Mouse (Mus musculus) limb, embryonic 14.5 days (tissue): ENCODE measurements around the gene Parp9. TPM values are rescaled to one million over a fixed set of nuclear protein-coding genes. Genes with fewer than 3 reads are reported as not detected.

Experiments
- ATAC-seq: fragments of 200-750 bp; cut with Nextera tagmentation; 2 replicates; pipeline ENCODE4 v1.8.0; 2017; ENCODE audit warnings: low read depth, moderate number of reproducible peaks, moderate TSS enrichment; ENCODE audit not compliant: low FRiP score
- DNase-seq: peaks from one replicate; pipeline ENCODE4 v3.0.0-alpha.2; 2015; ENCODE audit warnings: low spot score
- H3K27ac ChIP-seq: fragments of 300-500 bp; sonication (generic); replicated peaks from 2 replicates; pipeline ENCODE4 v1.5.1; 2014; ENCODE audit warnings: low read depth, mild to moderate bottlenecking, low read length, moderate library complexity, mixed read lengths
- H3K27me3 ChIP-seq: fragments of 300-500 bp; sonication (generic); 2 replicates; pipeline ENCODE4 v1.6.1; 2014; ENCODE audit warnings: low read length, mixed read lengths; ENCODE audit not compliant: control insufficient read depth, insufficient read depth
- H3K36me3 ChIP-seq: fragments of 300-500 bp; sonication (generic); 2 replicates; pipeline ENCODE4 v1.6.1; 2014; ENCODE audit warnings: mild to moderate bottlenecking, low read length, moderate library complexity, mixed read lengths; ENCODE audit not compliant: control insufficient read depth, insufficient read depth
- H3K4me1 ChIP-seq: fragments of 300-500 bp; sonication (generic); 2 replicates; pipeline ENCODE4 v1.6.1; 2014; ENCODE audit warnings: antibody characterized with exemption, low read length, mixed read lengths; ENCODE audit not compliant: control insufficient read depth, insufficient read depth
- H3K4me2 ChIP-seq: fragments of 300-500 bp; sonication (generic); replicated peaks from 2 replicates; pipeline ENCODE4 v1.6.1; 2014; ENCODE audit warnings: low read depth, mild to moderate bottlenecking, low read length, moderate library complexity; ENCODE audit not compliant: severe bottlenecking
- H3K4me3 ChIP-seq: fragments of 300-500 bp; sonication (generic); replicated peaks from 2 replicates; pipeline ENCODE4 v1.5.1; 2014; ENCODE audit warnings: low read length
- H3K9ac ChIP-seq: fragments of 300-500 bp; sonication (generic); 2 replicates; pipeline ENCODE4 v1.6.1; 2014; ENCODE audit warnings: mild to moderate bottlenecking, low read depth, low read length, moderate library complexity; ENCODE audit not compliant: severe bottlenecking
- H3K9me3 ChIP-seq: fragments of 300-500 bp; sonication (generic); 2 replicates; pipeline ENCODE4 v1.6.1; 2016; ENCODE audit warnings: low read length; ENCODE audit not compliant: control insufficient read depth
- POLR2A ChIP-seq: fragments of 200-500 bp; IDR thresholded peaks from 2 replicates; pipeline ENCODE4 v1.8.0; 2012; ENCODE audit warnings: inconsistent platforms, mild to moderate bottlenecking, moderate library complexity, borderline replicate concordance; ENCODE audit not compliant: insufficient read depth, insufficient read length; ENCODE audit errors: extremely low read depth
- WGBS: fragments of 180-500 bp; shearing (Covaris S2); extraction: QIAGEN DNeasy Blood & Tissue Kit; methylation state at CpG from one replicate; pipeline ENCODE4 v1.1.7; 2014; 5-methylcytosine and 5-hydroxymethylcytosine counted together
- polyA plus RNA-seq, 2 experiments: library from polyadenylated mRNA; depleted of rRNA in 1 of 2; stranded (reverse) in 1 of 2; unstranded in 1 of 2; fragments of >200 nt; fragmentation: Nextera tagmentation in 1 of 2; extraction: Ambion mirVana in 1 of 2; gene quantifications; 2 replicates each; pipeline versions ENCODE4 v1.2.1 to v1.2.3; 2012 to 2014

Parp9 gene
- polyA plus RNA-seq, 2 experiments: 4.1 to 4.3 TPM

DNA sequence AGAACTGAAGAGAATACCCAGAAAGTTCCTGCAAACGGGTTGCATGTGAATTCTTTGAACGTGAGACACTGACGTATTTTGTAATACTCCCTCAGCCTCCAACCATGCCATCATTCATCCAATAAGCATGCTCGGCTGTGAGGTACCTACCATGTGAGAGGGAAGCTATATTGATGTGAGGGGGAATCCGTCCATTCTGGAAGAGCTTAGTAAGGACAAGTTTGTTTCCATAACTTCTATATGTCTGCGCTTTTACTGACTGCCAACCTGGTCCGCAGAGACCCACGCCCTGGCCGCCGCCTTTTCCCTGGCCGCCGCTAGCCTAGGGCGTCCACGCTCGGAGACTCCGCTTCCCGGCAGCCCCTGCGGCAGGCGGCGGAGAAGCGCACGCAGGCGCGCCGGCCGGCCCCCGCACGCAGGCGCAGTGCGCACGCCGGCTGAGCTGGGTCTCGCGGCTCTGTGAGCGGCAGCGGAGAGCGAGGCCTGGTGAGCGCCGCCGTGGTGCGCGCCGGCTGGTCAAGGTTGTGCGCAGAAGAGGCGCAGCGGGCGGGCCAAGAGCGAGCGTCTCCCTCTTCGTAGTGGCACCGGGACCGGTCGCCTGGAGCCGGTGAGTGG is 44.7 kb downstream of the Parp9 start:
- WGBS: under 1% methylated on average over 47 of the region's 54 CpGs
- 0 out of 2 replicates have a peak, but pooled peaks cover 8% of the 10 kb centered on the region for H3K4me1 ChIP-seq
- no peaks in the 10 kb centered on the region for H3K36me3 ChIP-seq
- peak overlapping the region; percentile 85 for H3K4me3 ChIP-seq
- no peaks in the 10 kb centered on the region for H3K9me3 ChIP-seq
- peak overlapping the region; percentile 60 for H3K4me2 ChIP-seq
- H3K27me3 ChIP-seq: no peaks in the 10 kb centered on the region
- peak overlapping the region; percentile 93 for H3K9ac ChIP-seq
- DNase-seq (peak; percentile 87), ATAC-seq (peak; percentile 94)
- H3K27ac ChIP-seq: peak overlapping the region; percentile 99
- TF ChIP-seq POLR2A: peak; percentile 83; the same call in 1 of the 2 replicates

- ATAC-seq: peak; percentile 48
- H3K27ac ChIP-seq: peak overlapping the region; percentile 99
- 0 out of 2 replicates have a peak, but pooled peaks cover 8% of the 10 kb centered on the region for H3K4me1 ChIP-seq
- H3K4me3 ChIP-seq: peak overlapping the region; percentile 85
- WGBS: under 1% methylated on average over 48 of the region's 86 CpGs
- H3K36me3 ChIP-seq: no peaks in the 10 kb centered on the region
- H3K9me3 ChIP-seq: no peaks in the 10 kb centered on the region
- H3K4me2 ChIP-seq: peak overlapping the region; percentile 60
- peak overlapping the region; percentile 93 for H3K9ac ChIP-seq
- no peaks in the 10 kb centered on the region for H3K27me3 ChIP-seq
- peak; percentile 57 for DNase-seq
- no peak for TF ChIP-seq POLR2A
Measured at GRCm38 (mm10) chr16:35983517-35984101, 45.3 kb downstream of the Parp9 start.

- H3K9ac ChIP-seq: no peak overlapping the region
- no peak for TF ChIP-seq POLR2A
Measured at GRCm38 (mm10) chr16:35984471-35984870, 46.2 kb downstream of the Parp9 start.

GRCm38 (mm10) chr16:35987930-35988329 is 49.7 kb downstream of the Parp9 start:
- H3K4me3 ChIP-seq: no peak overlapping the region
- H3K4me1 ChIP-seq: 0 out of 2 replicates have a peak, but pooled peaks cover 8% of the 10 kb centered on the region
- no peak for TF ChIP-seq POLR2A
- DNase-seq (no peak), ATAC-seq (no peak)
- H3K4me2 ChIP-seq: no peak overlapping the region
- no peak overlapping the region for H3K9ac ChIP-seq
- H3K36me3 ChIP-seq: no peaks in the 10 kb centered on the region
- no peaks in the 10 kb centered on the region for H3K27me3 ChIP-seq
- 73% methylated on average over 1 of the region's 1 CpGs for WGBS
- no peaks in the 10 kb centered on the region for H3K9me3 ChIP-seq
- no peak overlapping the region for H3K27ac ChIP-seq

More at GRCm38 (mm10) chr16:35984471-35984870, 46.2 kb downstream of the Parp9 start:
- no peaks in the 10 kb centered on the region for H3K9me3 ChIP-seq
- H3K27me3 ChIP-seq: no peaks in the 10 kb centered on the region
- 0 out of 2 replicates have a peak, but pooled peaks cover 8% of the 10 kb centered on the region for H3K4me1 ChIP-seq
- no peak overlapping the region for H3K27ac ChIP-seq
- H3K4me2 ChIP-seq: peak overlapping the region; percentile 60
- WGBS: 74% methylated on average over 3 of the region's 3 CpGs
- peak overlapping the region; percentile 85 for H3K4me3 ChIP-seq
- DNase-seq: no peak
- no peak for ATAC-seq
- no peaks in the 10 kb centered on the region for H3K36me3 ChIP-seq

GRCm38 (mm10) chr16:35992391-35992790 is 54.1 kb downstream of the Parp9 start:
- H3K4me3 ChIP-seq: no peak overlapping the region
- DNase-seq: no peak

More at GRCm38 (mm10) chr16:35992391-35992790, 54.1 kb downstream of the Parp9 start:
- Histone ChIP-seq H3K4me2 (no peak overlapping the region), H3K9ac (no peak overlapping the region), H3K27me3 (no peaks in the 10 kb centered on the region), H3K27ac (no peak overlapping the region), H3K4me1 (no peaks in the 10 kb centered on the region), H3K36me3 (no peaks in the 10 kb centered on the region), H3K9me3 (no peaks in the 10 kb centered on the region)
- 69% methylated on average over 1 of the region's 1 CpGs for WGBS
- no peak for TF ChIP-seq POLR2A
- ATAC-seq: no peak
